Mouse (Mus musculus): Measurements from ENCODE around the gene Xpo1. TPM values are rescaled to one million over a fixed set of nuclear protein-coding genes. Genes with fewer than 3 reads are reported as not detected.

The Xpo1 gene
- total and polyA plus RNA-seq, 3 experiments, result 140 to 295 (median 246) TPM

GRCm38 (mm10) chr11:23329413-23329812 is 73.6 kb downstream of the Xpo1 start:
- Histone ChIP-seq H3K27me3 (replicated peaks) (no peaks in the 10 kb centered on the region), H3K4me2 (ENCODE audit: insufficient read depth, low read depth, poor library complexity, severe bottlenecking) (no peak overlapping the region), H3K4me3 (replicated peaks in 1 of 3; ENCODE audit: low read depth in 2 of 3, low read length in 2 of 3, poor library complexity in 1 of 3) (no peak overlapping the region), H3K27ac (ENCODE audit: insufficient read depth, low read depth) (no peak overlapping the region), H3K79me2 (replicated peaks; ENCODE audit: control insufficient read depth, extremely low read depth, insufficient read depth, poor library complexity, severe bottlenecking) (peaks cover 42% of the 10 kb centered on the region), H3K36me3 (replicated peaks in 1 of 2; ENCODE audit: control insufficient read depth in 1 of 2, insufficient read depth in 1 of 2, low read length in 1 of 2) (peaks cover 3 to 50% of the 10 kb centered on the region in 2 experiments), H3K4me1 (ENCODE audit: control insufficient read depth in 1 of 2, insufficient read depth in 2 of 2) (peaks cover 0 to 16% of the 10 kb centered on the region in 2 experiments; a peak in 2 of 4 replicates), H3K9ac (ENCODE audit: insufficient read depth, low read depth) (no peak overlapping the region), H3K9me3 (replicated peaks; ENCODE audit: low read length) (no peaks in the 10 kb centered on the region)
- no peak for TF ChIP-seq MEF2A (IDR thresholded peaks at IDR 0.05; ENCODE audit: borderline replicate concordance, low read depth, low read length)
- no peak for TF ChIP-seq CHD1 (IDR thresholded peaks at IDR 0.05; ENCODE audit: low read depth, low read length)
- no peak for TF ChIP-seq USF1 (IDR thresholded peaks at IDR 0.05; ENCODE audit: low read depth, low read length)
- no peak for TF ChIP-seq MXI1 (IDR thresholded peaks at IDR 0.05; ENCODE audit: low read depth, low read length)
- no peak for TF ChIP-seq UBTF (IDR thresholded peaks at IDR 0.05; ENCODE audit: low read depth, low read length)
- TF ChIP-seq JUN (IDR thresholded peaks at IDR 0.05; ENCODE audit: insufficient read depth, low read depth, low read length), result no peak
- TF ChIP-seq BHLHE40 (IDR thresholded peaks at IDR 0.05; ENCODE audit: low read depth, low read length), result no peak
- TF ChIP-seq ZNF384 (IDR thresholded peaks at IDR 0.05; ENCODE audit: low read depth, low read length), result peak; percentile 59
- dilution Hi-C loops (cut with MboI; ENCODE audit: extremely low pct_ligation_motif_present, extremely low pct_unique_long_range_greater_than_20kb, low sequenced_read_pairs), result no loop called here
- in situ Hi-C loops (cut with MboI; ENCODE audit: low pct_ligation_motif_present, low pct_unique_long_range_greater_than_20kb, low sequenced_read_pairs), result no loop called here
- DNase-seq (ENCODE audit: extremely low read depth), result no peak

GRCm38 (mm10) chr11:23332136-23332535 is 76.3 kb downstream of the Xpo1 start:
- Histone ChIP-seq H3K36me3 (replicated peaks in 1 of 2; ENCODE audit: control insufficient read depth in 1 of 2, insufficient read depth in 1 of 2, low read length in 1 of 2) (peaks cover 7 to 58% of the 10 kb centered on the region in 2 experiments), H3K4me1 (ENCODE audit: control insufficient read depth in 1 of 2, insufficient read depth in 2 of 2) (peaks cover 8 to 32% of the 10 kb centered on the region in 2 experiments; a peak in 3 of 4 replicates), H3K9me3 (replicated peaks; ENCODE audit: low read length) (no peaks in the 10 kb centered on the region), H3K79me2 (replicated peaks; ENCODE audit: control insufficient read depth, extremely low read depth, insufficient read depth, poor library complexity, severe bottlenecking) (peaks cover 42% of the 10 kb centered on the region), H3K4me3 (replicated peaks in 1 of 3; ENCODE audit: low read depth in 2 of 3, low read length in 2 of 3, poor library complexity in 1 of 3) (no peak overlapping the region), H3K27me3 (replicated peaks) (no peaks in the 10 kb centered on the region), H3K9ac (ENCODE audit: insufficient read depth, low read depth) (no peak overlapping the region), H3K4me2 (ENCODE audit: insufficient read depth, low read depth, poor library complexity, severe bottlenecking) (no peak overlapping the region), H3K27ac (ENCODE audit: insufficient read depth, low read depth) (no peak overlapping the region)
- in situ Hi-C loops (cut with MboI; ENCODE audit: low pct_ligation_motif_present, low pct_unique_long_range_greater_than_20kb, low sequenced_read_pairs) (no loop called here), dilution Hi-C loops (cut with MboI; ENCODE audit: extremely low pct_ligation_motif_present, extremely low pct_unique_long_range_greater_than_20kb, low sequenced_read_pairs) (no loop called here)
- no peak for DNase-seq (ENCODE audit: extremely low read depth)
- TF ChIP-seq ZC3H11A (IDR thresholded peaks at IDR 0.05; ENCODE audit: low read depth, low read length), result no peak
- no peak for TF ChIP-seq NRF1 (IDR thresholded peaks at IDR 0.05; ENCODE audit: low read depth, low read length)
- TF ChIP-seq ELF1 (IDR thresholded peaks at IDR 0.05; ENCODE audit: low read depth, low read length), result no peak

DNA sequence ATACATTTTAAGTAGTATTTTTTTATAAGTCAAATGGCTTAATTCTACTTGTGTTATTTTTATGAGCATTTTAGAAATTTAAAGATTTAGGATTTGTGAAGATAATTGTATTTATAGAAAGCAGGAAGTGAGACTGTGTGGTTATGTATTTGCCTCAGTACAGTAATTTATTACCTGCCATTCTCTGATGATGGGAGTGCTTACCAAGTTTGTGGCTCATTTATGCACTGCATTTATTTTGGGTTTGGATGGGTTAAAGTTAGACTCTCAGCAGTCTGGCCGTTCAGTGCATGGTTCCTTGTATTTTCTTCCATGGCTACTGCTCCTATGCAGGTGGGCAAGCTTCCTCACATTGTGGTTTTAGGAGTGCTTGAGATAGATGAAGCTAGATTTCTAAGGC is 79.3 kb downstream of the Xpo1 start:
- Histone ChIP-seq H3K4me1 (ENCODE audit: control insufficient read depth in 1 of 2, insufficient read depth in 2 of 2) (peaks cover 8 to 28% of the 10 kb centered on the region in 2 experiments; a peak in 3 of 4 replicates), H3K79me2 (replicated peaks; ENCODE audit: control insufficient read depth, extremely low read depth, insufficient read depth, poor library complexity, severe bottlenecking) (peaks cover 18% of the 10 kb centered on the region), H3K27me3 (replicated peaks) (no peaks in the 10 kb centered on the region), H3K27ac (ENCODE audit: insufficient read depth, low read depth) (no peak overlapping the region), H3K36me3 (replicated peaks in 1 of 2; ENCODE audit: control insufficient read depth in 1 of 2, insufficient read depth in 1 of 2, low read length in 1 of 2) (peaks cover 10 to 64% of the 10 kb centered on the region in 2 experiments), H3K4me3 (replicated peaks in 1 of 3; ENCODE audit: low read depth in 2 of 3, low read length in 2 of 3, poor library complexity in 1 of 3) (no peak overlapping the region), H3K9me3 (replicated peaks; ENCODE audit: low read length) (no peaks in the 10 kb centered on the region), H3K9ac (ENCODE audit: insufficient read depth, low read depth) (no peak overlapping the region), H3K4me2 (ENCODE audit: insufficient read depth, low read depth, poor library complexity, severe bottlenecking) (no peak overlapping the region)
- dilution Hi-C loops (cut with MboI; ENCODE audit: extremely low pct_ligation_motif_present, extremely low pct_unique_long_range_greater_than_20kb, low sequenced_read_pairs), result no loop called here
- in situ Hi-C loops (cut with MboI; ENCODE audit: low pct_ligation_motif_present, low pct_unique_long_range_greater_than_20kb, low sequenced_read_pairs), result no loop called here
- DNase-seq (ENCODE audit: extremely low read depth), result peak; percentile 59
- no peak for TF ChIP-seq PAX5 (IDR thresholded peaks at IDR 0.05; ENCODE audit: low read length)
- TF ChIP-seq CTCF (conservative IDR thresholded peaks at IDR 0.05 in 1 of 2, IDR thresholded peaks at IDR 0.05 in 1 of 2; ENCODE audit: low read depth in 2 of 2, low read length in 2 of 2), result no peak
- TF ChIP-seq JUN (IDR thresholded peaks at IDR 0.05; ENCODE audit: insufficient read depth, low read depth, low read length), result no peak; the same call in 1 of the 2 replicates
- no peak for TF ChIP-seq MAZ (IDR thresholded peaks at IDR 0.05; ENCODE audit: low read depth, low read length)
- no peak for TF ChIP-seq ZNF384 (IDR thresholded peaks at IDR 0.05; ENCODE audit: low read depth, low read length)
- TF ChIP-seq MEF2A (IDR thresholded peaks at IDR 0.05; ENCODE audit: borderline replicate concordance, low read depth, low read length), result peak; percentile 76
- TF ChIP-seq IRF4 (IDR thresholded peaks at IDR 0.05; ENCODE audit: low read depth, low read length), result peak; percentile 70
- no peak for TF ChIP-seq POLR2AphosphoS2 (IDR thresholded peaks at IDR 0.05; ENCODE audit: low read depth, low read length)
- TF ChIP-seq NRF1 (IDR thresholded peaks at IDR 0.05; ENCODE audit: low read depth, low read length), result no peak
- no peak for TF ChIP-seq USF1 (IDR thresholded peaks at IDR 0.05; ENCODE audit: low read depth, low read length)
- no peak for TF ChIP-seq ELF1 (IDR thresholded peaks at IDR 0.05; ENCODE audit: low read depth, low read length)
- no peak for TF ChIP-seq E2F4 (IDR thresholded peaks at IDR 0.05; ENCODE audit: insufficient replicate concordance, low read depth, low read length)
- TF ChIP-seq CHD2 (IDR thresholded peaks at IDR 0.05; ENCODE audit: low read length), result no peak
- no peak for TF ChIP-seq RCOR1 (conservative IDR thresholded peaks at IDR 0.05; ENCODE audit: low read depth, low read length)
- no peak for TF ChIP-seq SMC3 (IDR thresholded peaks at IDR 0.05; ENCODE audit: low read depth, low read length)
- TF ChIP-seq RAD21 (IDR thresholded peaks at IDR 0.05; ENCODE audit: low read depth, low read length), result no peak
- no peak for TF ChIP-seq NELFE (IDR thresholded peaks at IDR 0.05; ENCODE audit: low read depth, low read length)
- TF ChIP-seq USF2 (conservative IDR thresholded peaks at IDR 0.05; ENCODE audit: low read depth, low read length), result no peak
- TF ChIP-seq ZKSCAN1 (IDR thresholded peaks at IDR 0.05; ENCODE audit: borderline replicate concordance, low read depth, low read length), result no peak
- TF ChIP-seq CHD1 (IDR thresholded peaks at IDR 0.05; ENCODE audit: low read depth, low read length), result no peak
- TF ChIP-seq MAFK (IDR thresholded peaks at IDR 0.05; ENCODE audit: insufficient replicate concordance, low read length), result no peak

All from CH12.LX (cell line).